Mouse (Mus musculus) forelimb bud, embryonic 11.5 days (tissue): ENCODE measurements around the gene Thumpd3.
A peak's percentile ranks its signal among the peaks of the same experiment; 100 is the strongest.

Source experiments
- DNase-seq: peaks from one replicate; pipeline ENCODE4 v3.0.0-alpha.2; 2012; ENCODE audit warnings: low read depth, low spot score

Thumpd3 gene

GRCm38 (mm10) chr6:113078031-113078721, 32.2 kb downstream of the Thumpd3 start:
- DNase-seq: peak; percentile 9

DNA sequence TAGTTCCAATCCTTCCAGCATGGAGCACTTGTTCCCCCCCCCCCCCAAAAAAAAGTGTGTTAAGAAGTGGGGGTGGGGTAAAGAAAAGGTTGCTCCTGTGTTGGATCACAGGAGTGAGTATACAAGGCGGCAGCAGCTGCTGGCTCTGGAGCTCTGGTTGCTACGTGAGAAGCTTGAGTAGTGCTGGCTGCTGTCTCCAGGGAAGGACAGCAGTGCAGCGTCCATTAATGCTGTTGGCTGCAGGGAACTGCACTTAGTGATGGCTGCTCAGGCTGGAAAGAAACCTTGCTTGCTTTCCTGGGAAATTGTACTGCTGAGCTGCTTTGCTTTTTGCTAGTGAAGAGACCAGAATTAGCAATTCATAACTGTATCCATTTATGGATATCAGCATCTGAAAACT, 33.5 kb downstream of the Thumpd3 start:
- DNase-seq: peak; percentile 40

DNA sequence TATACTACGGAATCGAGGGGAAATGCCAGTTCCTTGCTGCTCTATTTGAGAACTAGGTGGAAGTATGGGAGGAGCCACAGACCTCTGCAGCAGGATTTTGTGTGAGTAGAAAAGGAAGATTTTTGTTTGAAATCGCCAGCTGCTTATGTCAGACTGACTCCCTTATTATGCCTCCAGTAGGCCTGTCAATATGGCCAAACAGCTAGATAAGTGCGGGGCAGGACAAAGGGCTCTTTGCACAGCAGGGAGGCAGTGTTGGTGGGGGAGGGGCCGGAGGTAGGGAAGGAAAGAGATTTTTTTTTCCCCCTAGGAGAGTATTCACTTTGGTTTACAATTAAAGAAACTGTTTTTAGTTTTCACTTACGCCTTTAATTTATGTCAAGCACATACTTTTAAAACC, 36.2 kb downstream of the Thumpd3 start:
- no peak for DNase-seq

DNA sequence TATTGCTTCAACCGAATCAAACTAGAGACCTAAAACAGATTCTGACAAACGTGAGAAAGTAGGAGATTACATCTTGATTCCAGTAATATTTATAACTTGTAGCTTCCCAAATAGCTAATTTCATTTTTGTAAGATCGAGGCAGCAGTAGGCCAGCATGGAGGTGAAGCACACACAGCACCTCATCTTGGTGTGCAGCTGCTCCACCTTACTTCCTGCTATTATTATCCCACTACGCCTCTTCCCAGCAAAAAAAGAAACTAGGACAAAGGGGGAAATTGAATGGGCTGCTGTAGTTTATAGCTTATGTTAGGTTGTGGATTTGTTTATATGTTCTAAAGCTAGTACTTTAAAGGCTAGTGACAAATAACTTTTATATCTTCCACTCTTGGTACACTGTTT, 38.6 kb downstream of the Thumpd3 start:
- DNase-seq: no peak

DNA sequence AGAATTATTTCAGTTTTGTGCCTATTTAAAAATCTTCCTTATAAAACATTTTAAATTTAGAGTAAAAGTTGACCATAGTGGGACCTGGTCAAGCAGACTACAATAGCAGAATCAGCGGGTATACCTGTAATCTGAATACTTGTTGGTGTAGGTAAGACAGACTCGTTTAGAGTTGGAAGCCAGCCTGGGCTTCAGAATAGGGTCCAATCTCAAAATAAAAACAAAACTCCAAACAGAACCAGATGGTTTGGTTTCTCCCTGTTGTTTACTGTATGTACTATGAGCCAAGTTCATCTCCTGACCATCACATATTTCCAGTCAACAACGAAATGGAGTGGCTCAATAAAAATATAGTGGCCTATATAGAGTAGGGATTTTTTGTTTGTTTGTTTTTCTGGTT, 47.2 kb downstream of the Thumpd3 start:
- DNase-seq: no peak

GRCm38 (mm10) chr6:113095547-113095946, 49.5 kb downstream of the Thumpd3 start:
- DNase-seq: no peak

- no peak for DNase-seq
These were observed 51.6 kb downstream of the Thumpd3 start for GRCm38 (mm10) chr6:113097662-113098061.

DNA sequence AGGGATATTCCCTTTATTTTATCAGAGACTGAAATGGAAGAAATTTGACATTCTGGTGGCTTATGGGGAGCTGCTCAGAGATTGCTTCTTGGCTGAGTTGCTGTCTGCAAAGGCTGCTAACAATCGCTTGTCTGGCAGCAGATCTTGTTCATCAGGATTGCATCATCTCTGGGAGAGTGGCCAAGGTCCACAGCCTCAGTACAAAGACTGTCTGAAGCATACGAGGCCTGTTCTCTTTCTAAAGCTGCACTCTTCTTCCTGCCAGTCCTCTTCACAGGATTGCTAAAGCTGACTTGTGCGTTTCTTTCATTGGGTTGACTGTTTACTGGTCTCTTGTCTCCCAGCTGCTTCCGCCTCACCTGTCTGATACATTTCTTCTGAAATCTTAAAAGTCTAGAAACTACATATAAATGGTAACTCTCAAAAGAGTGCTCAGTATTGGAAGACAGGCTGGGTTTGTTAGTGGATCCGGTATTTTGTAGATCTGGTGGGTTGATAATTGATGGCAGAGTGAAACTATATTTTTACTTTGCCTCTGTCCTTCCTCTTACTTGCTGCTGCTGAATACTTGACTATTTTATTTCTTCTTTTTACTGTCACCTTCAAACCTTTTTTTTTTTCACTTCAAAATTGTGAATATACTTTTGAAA, 53.7 kb downstream of the Thumpd3 start:
- DNase-seq: no peak

DNA sequence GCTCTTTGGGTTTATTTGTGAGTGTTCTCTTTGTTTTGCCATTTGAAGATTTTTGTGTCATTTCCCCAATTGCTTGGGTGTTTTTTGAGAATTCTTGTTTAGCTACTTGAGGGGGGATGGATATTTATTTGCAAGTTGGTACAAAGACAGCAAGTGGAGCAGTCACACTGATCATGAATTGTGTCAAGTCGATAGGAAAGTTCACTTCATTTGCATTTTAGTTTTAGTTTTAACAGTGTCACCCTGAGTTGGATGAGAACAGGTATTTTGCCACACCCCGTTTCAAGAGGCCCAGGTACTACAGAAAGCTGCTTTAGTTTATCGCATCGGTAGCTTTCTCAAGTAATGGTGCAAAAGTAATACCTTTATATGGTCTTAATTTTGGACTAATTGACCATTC, 56.5 kb downstream of the Thumpd3 start:
- no peak for DNase-seq

DNA sequence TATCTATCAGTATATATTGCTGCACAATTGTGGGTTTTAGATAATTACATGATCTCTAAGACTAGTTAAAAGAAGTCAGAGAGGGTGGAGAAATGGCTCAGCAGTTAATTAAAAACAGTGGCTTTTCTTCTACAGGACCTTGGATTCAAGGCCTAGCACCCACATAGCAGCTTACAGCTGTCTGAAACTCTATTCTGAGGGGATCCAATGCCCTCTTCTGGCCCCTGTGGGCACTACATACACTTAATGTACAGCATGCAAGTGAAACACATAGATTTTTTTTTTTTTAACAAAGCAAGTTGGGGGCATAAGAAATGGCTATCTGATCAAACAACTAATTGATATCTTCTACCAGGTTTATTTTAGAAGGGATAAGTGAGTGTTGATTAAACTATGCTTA, 57.7 kb downstream of the Thumpd3 start:
- DNase-seq: peak; percentile 61

GRCm38 (mm10) chr6:113109378-113109777, 63.4 kb downstream of the Thumpd3 start:
- no peak for DNase-seq

GRCm38 (mm10) chr6:113109956-113110355, 63.9 kb downstream of the Thumpd3 start:
- DNase-seq: no peak
